Mouse (Mus musculus) small intestine, adult 2 months (tissue): ENCODE measurements around the gene Gm5148.

ENCODE experiments used
- CTCF ChIP-seq: fragments of 200-500 bp; IDR thresholded peaks from 2 replicates; pipeline ENCODE4 v1.5.1; 2012; ENCODE audit warnings: low read depth, mild to moderate bottlenecking, control low read depth, inconsistent platforms, low read length, moderate library complexity, mixed read lengths; ENCODE audit not compliant: insufficient replicate concordance, insufficient read length; ENCODE audit errors: extremely low read depth
- POLR2A ChIP-seq: fragments of 200-500 bp; IDR thresholded peaks from 2 replicates; pipeline ENCODE4 v1.6.1; 2012; ENCODE audit warnings: low read depth, mild to moderate bottlenecking, control low read depth, inconsistent platforms, low read length, moderate library complexity

DNA sequence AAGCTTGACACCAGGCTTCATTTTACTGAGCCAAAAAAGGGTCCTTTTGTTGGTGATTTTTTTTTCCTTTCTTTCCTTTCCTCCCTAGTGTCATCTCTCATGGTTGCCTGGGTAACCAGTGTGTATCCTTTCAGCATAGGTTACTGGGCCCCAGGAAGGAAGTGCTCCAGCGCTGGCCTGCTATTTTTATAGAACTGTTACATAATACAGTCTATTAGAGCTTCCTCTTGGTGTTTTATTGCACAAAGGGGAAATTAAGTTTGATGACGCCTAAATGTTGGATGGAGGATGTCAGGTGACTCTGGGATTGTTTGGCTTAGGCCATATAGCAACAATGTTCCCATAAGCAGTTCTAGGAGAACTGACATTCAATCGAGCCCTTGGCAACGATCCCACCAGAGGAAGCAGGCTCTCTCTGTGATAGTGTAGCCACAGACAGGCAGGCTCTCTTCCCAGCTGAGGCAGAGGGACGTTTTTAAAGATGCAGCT, 45.0 kb upstream of the Gm5148 start:
- no peak for TF ChIP-seq CTCF
- TF ChIP-seq POLR2A: no peak
